Mouse (Mus musculus) neural tube, embryonic 12.5 days (tissue): ENCODE data around the gene Scamp1. TPM values are rescaled to one million over a fixed set of nuclear protein-coding genes. Genes with fewer than 3 reads are reported as not detected.

Experiments used
- ATAC-seq: fragments of 200-750 bp; cut with Nextera tagmentation; 2 replicates; pipeline ENCODE4 v1.8.0; 2017; ENCODE audit warnings: low read depth, mild to moderate bottlenecking, moderate TSS enrichment, moderate library complexity; ENCODE audit not compliant: low FRiP score
- H3K27ac ChIP-seq: fragments of 300-500 bp; sonication (generic); 2 replicates; pipeline ENCODE4 v1.5.1; 2016
- H3K27me3 ChIP-seq: fragments of 300-500 bp; sonication (generic); replicated peaks from 2 replicates; pipeline ENCODE4 v1.6.1; 2016; ENCODE audit warnings: mild to moderate bottlenecking
- H3K36me3 ChIP-seq: fragments of 300-500 bp; sonication (generic); 2 replicates; pipeline ENCODE4 v1.6.1; 2016; ENCODE audit warnings: mild to moderate bottlenecking
- H3K4me1 ChIP-seq: fragments of 300-500 bp; sonication (generic); 2 replicates; pipeline ENCODE4 v1.6.1; 2016
- H3K4me2 ChIP-seq: fragments of 300-500 bp; sonication (generic); replicated peaks from 2 replicates; pipeline ENCODE4 v1.6.1; 2016; ENCODE audit warnings: mild to moderate bottlenecking
- H3K4me3 ChIP-seq: fragments of 300-500 bp; sonication (generic); 2 replicates; pipeline ENCODE4 v1.5.1; 2016
- H3K9ac ChIP-seq: fragments of 300-500 bp; sonication (generic); 2 replicates; pipeline ENCODE4 v1.6.1; 2016; ENCODE audit warnings: mild to moderate bottlenecking
- H3K9me3 ChIP-seq: fragments of 300-500 bp; sonication (generic); 2 replicates; pipeline ENCODE4 v1.6.1; 2016; ENCODE audit warnings: mild to moderate bottlenecking
- WGBS: fragments of 180-500 bp; shearing (Covaris S2); methylation state at CpG from one replicate; pipeline ENCODE4 v1.1.7; 2016; 5-methylcytosine and 5-hydroxymethylcytosine counted together
- polyA plus RNA-seq: library from polyadenylated mRNA; unstranded; fragments of >200 nt; fragmentation: Nextera tagmentation; extraction: Ambion mirVana; gene quantifications from 2 replicates; pipeline ENCODE4 v1.2.1, GENCODE M21; 2016

Gene Scamp1
- polyA plus RNA-seq, 1 experiment from 2014 or later: 77.4 TPM

- no peaks in the 10 kb centered on the region for H3K27me3 ChIP-seq
- H3K4me1 ChIP-seq: no peaks in the 10 kb centered on the region
- H3K36me3 ChIP-seq: peaks cover 20% of the 10 kb centered on the region
- no peak overlapping the region for H3K4me3 ChIP-seq
- WGBS: 43% methylated on average over 6 of the region's 6 CpGs
- H3K9ac ChIP-seq: no peak overlapping the region
- no peak overlapping the region for H3K4me2 ChIP-seq
- no peak overlapping the region for H3K27ac ChIP-seq
- 0 out of 2 replicates have a peak, but pooled peaks cover 5% of the 10 kb centered on the region for H3K9me3 ChIP-seq
- ATAC-seq: peak; percentile 81
Measured at GRCm38 (mm10) chr13:94211236-94212119, 74.2 kb downstream of the Scamp1 start.

DNA sequence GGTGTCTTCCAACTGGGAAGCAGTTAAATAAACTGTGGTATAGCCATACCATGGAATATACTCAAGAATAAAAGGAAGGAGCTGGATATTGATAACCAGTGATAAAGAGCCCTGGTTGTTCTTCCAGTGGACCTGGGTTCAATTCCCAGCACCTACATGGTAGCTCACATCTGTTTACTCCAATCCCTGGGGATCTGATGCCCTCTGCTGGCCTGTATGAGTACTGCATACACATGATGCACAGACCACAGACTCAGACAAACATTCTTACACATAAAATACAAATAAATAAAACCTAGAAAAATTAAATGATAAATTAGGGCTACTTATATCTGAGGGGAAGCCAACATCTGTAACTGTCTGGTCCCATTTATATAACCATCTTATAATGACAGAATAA, 76.8 kb downstream of the Scamp1 start:
- Histone ChIP-seq H3K27ac (no peak overlapping the region), H3K27me3 (no peaks in the 10 kb centered on the region), H3K9me3 (0 out of 2 replicates have a peak, but pooled peaks cover 5% of the 10 kb centered on the region), H3K4me3 (no peak overlapping the region), H3K36me3 (peaks cover 20% of the 10 kb centered on the region), H3K4me2 (no peak overlapping the region), H3K9ac (no peak overlapping the region), H3K4me1 (no peaks in the 10 kb centered on the region)
- ATAC-seq: no peak

GRCm38 (mm10) chr13:94207973-94208372, 77.7 kb downstream of the Scamp1 start:
- Histone ChIP-seq H3K36me3 (peaks cover 20% of the 10 kb centered on the region), H3K4me2 (no peak overlapping the region), H3K4me1 (no peaks in the 10 kb centered on the region), H3K9ac (no peak overlapping the region), H3K27ac (no peak overlapping the region), H3K9me3 (0 out of 2 replicates have a peak, but pooled peaks cover 5% of the 10 kb centered on the region), H3K4me3 (no peak overlapping the region), H3K27me3 (no peaks in the 10 kb centered on the region)
- no peak for ATAC-seq
- WGBS: 97% methylated on average over 16 of the region's 16 CpGs

GRCm38 (mm10) chr13:94205234-94205633, 80.4 kb downstream of the Scamp1 start:
- Histone ChIP-seq H3K9me3 (0 out of 2 replicates have a peak, but pooled peaks cover 5% of the 10 kb centered on the region), H3K27me3 (no peaks in the 10 kb centered on the region), H3K27ac (no peak overlapping the region), H3K4me2 (no peak overlapping the region), H3K4me1 (no peaks in the 10 kb centered on the region), H3K4me3 (no peak overlapping the region), H3K36me3 (peaks cover 20% of the 10 kb centered on the region), H3K9ac (no peak overlapping the region)
- ATAC-seq: peak; percentile 74; the same call in 1 of the 2 replicates
- WGBS: 10% methylated on average over 6 of the region's 6 CpGs

- ATAC-seq: no peak
- Histone ChIP-seq H3K27me3 (no peaks in the 10 kb centered on the region), H3K4me2 (no peak overlapping the region), H3K9me3 (no peaks in the 10 kb centered on the region), H3K36me3 (no peaks in the 10 kb centered on the region), H3K4me1 (no peaks in the 10 kb centered on the region), H3K9ac (no peak overlapping the region), H3K4me3 (no peak overlapping the region), H3K27ac (no peak overlapping the region)
- WGBS: 65% methylated on average over 8 of the region's 8 CpGs
Measured at GRCm38 (mm10) chr13:94199829-94200228, 85.8 kb downstream of the Scamp1 start.

DNA sequence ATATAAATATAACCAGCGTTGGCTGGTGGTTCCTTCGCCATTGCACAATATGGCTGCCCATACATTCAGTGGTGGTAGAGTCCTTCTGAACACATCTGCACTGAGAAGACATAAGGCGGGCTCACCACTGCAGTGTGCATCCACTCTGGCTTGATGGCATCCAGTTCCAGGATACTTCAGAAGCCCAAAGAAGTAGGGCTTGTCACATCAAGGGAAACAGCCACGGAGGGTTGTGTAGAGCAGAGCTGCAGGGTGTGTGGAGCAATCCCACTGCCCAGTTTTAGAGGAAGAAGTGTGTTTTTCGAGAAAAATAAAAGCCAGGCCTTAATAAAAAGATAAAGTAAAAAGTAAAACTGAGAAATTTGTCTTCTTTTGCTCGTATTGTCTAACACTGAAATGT, 87.0 kb downstream of the Scamp1 start:
- no peak for ATAC-seq
- no peak overlapping the region for H3K4me3 ChIP-seq
- H3K9ac ChIP-seq: no peak overlapping the region
- H3K27me3 ChIP-seq: no peaks in the 10 kb centered on the region
- no peak overlapping the region for H3K27ac ChIP-seq
- H3K36me3 ChIP-seq: no peaks in the 10 kb centered on the region
- H3K4me2 ChIP-seq: no peak overlapping the region
- WGBS: 90% methylated on average over 6 of the region's 6 CpGs
- H3K4me1 ChIP-seq: no peaks in the 10 kb centered on the region
- no peaks in the 10 kb centered on the region for H3K9me3 ChIP-seq

GRCm38 (mm10) chr13:94193227-94193626, 92.4 kb downstream of the Scamp1 start:
- no peak overlapping the region for H3K27ac ChIP-seq
- peaks cover 4% of the 10 kb centered on the region; the same call in 1 of the 2 replicates for H3K36me3 ChIP-seq
- no peak overlapping the region for H3K4me3 ChIP-seq
- H3K4me2 ChIP-seq: no peak overlapping the region
- H3K9me3 ChIP-seq: no peaks in the 10 kb centered on the region
- no peaks in the 10 kb centered on the region for H3K27me3 ChIP-seq
- WGBS: 80% methylated on average over 4 of the region's 4 CpGs
- H3K9ac ChIP-seq: no peak overlapping the region
- ATAC-seq: no peak
- peaks cover 6% of the 10 kb centered on the region for H3K4me1 ChIP-seq

- Histone ChIP-seq H3K27me3 (no peaks in the 10 kb centered on the region), H3K27ac (no peak overlapping the region), H3K9me3 (no peaks in the 10 kb centered on the region), H3K4me1 (peaks cover 14% of the 10 kb centered on the region), H3K4me2 (no peak overlapping the region), H3K9ac (no peak overlapping the region), H3K36me3 (peaks cover 4% of the 10 kb centered on the region; the same call in 1 of the 2 replicates), H3K4me3 (no peak overlapping the region)
- 78% methylated on average over 1 of the region's 1 CpGs for WGBS
- ATAC-seq: no peak
Measured at GRCm38 (mm10) chr13:94190386-94190785, 95.3 kb downstream of the Scamp1 start.

- ATAC-seq: no peak
- Histone ChIP-seq H3K36me3 (peaks cover 4% of the 10 kb centered on the region; the same call in 1 of the 2 replicates), H3K9ac (no peak overlapping the region), H3K4me1 (peaks cover 14% of the 10 kb centered on the region), H3K27ac (no peak overlapping the region), H3K4me3 (no peak overlapping the region), H3K9me3 (no peaks in the 10 kb centered on the region), H3K4me2 (no peak overlapping the region), H3K27me3 (no peaks in the 10 kb centered on the region)
- WGBS: 30% methylated on average over 10 of the region's 10 CpGs
Measured at GRCm38 (mm10) chr13:94188200-94189086, 97.2 kb downstream of the Scamp1 start.

DNA sequence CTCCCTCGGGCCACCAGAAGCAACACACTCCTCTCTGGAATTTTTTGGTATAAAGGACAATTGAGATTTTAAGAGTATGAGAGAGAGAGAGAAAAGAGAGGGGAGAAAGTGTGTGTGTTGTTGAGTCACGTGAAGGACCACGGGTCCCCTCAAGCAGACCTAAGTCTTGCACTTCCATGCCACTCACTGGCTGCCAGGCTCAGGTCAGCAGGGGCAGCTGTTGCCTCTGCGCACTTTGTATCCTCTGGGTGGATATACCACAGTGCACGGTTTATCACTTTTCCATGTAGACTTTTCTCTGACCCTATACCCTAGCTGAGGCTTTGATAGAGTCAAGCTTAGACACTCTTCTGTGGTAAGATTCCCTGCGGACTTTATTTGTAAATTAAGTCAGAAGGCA, 100.0 kb downstream of the Scamp1 start:
- ATAC-seq: no peak
- 92% methylated on average over 5 of the region's 6 CpGs for WGBS

GRCm38 (mm10) chr13:94184726-94185456, 100.8 kb downstream of the Scamp1 start:
- H3K4me1 ChIP-seq: peaks cover 14% of the 10 kb centered on the region
- H3K27ac ChIP-seq: no peak overlapping the region
- H3K4me3 ChIP-seq: no peak overlapping the region
- ATAC-seq: no peak
- no peaks in the 10 kb centered on the region for H3K27me3 ChIP-seq
- no peaks in the 10 kb centered on the region for H3K36me3 ChIP-seq
- H3K9me3 ChIP-seq: no peaks in the 10 kb centered on the region
- no peak overlapping the region for H3K9ac ChIP-seq
- no peak overlapping the region for H3K4me2 ChIP-seq
- WGBS: 95% methylated on average over 10 of the region's 10 CpGs

More for the DNA sequence above, 100.0 kb downstream of the Scamp1 start:
- no peak overlapping the region for H3K4me2 ChIP-seq
- H3K36me3 ChIP-seq: no peaks in the 10 kb centered on the region
- H3K27ac ChIP-seq: no peak overlapping the region
- no peak overlapping the region for H3K4me3 ChIP-seq
- no peak overlapping the region for H3K9ac ChIP-seq
- H3K4me1 ChIP-seq: peaks cover 14% of the 10 kb centered on the region
- no peaks in the 10 kb centered on the region for H3K9me3 ChIP-seq
- no peaks in the 10 kb centered on the region for H3K27me3 ChIP-seq
